Mouse (Mus musculus) lung, embryonic 16.5 days (tissue): ENCODE results near the gene Vmn1r51. TPM values are rescaled to one million over a fixed set of nuclear protein-coding genes. Genes with fewer than 3 reads are reported as not detected.
"Not testable (repeated sequence)": the region's sequence is repeated elsewhere in the genome, so short reads cannot be mapped to it uniquely, and the experiment has no call there.

ENCODE experiments used
- ATAC-seq: fragments of 200-750 bp; cut with Nextera tagmentation; 2 replicates; pipeline ENCODE4 v1.8.0; 2017; ENCODE audit warnings: low read depth, mild to moderate bottlenecking, moderate library complexity
- H3K27ac ChIP-seq: fragments of 300-500 bp; sonication (generic); 2 replicates; pipeline ENCODE4 v1.5.1; 2014; ENCODE audit warnings: mild to moderate bottlenecking, control low read depth, low read length
- H3K27me3 ChIP-seq: fragments of 300-500 bp; sonication (generic); 2 replicates; pipeline ENCODE4 v1.6.1; 2014; ENCODE audit warnings: low read depth, low read length, mixed read lengths; ENCODE audit not compliant: control insufficient read depth, insufficient read depth
- H3K36me3 ChIP-seq: fragments of 300-500 bp; sonication (generic); 2 replicates; pipeline ENCODE4 v1.6.1; 2014; ENCODE audit warnings: low read length; ENCODE audit not compliant: control insufficient read depth, insufficient read depth
- H3K4me1 ChIP-seq: fragments of 300-500 bp; sonication (generic); replicated peaks from 2 replicates; pipeline ENCODE4 v1.6.1; 2014; ENCODE audit warnings: low read length, mixed read lengths; ENCODE audit not compliant: control insufficient read depth, insufficient read depth
- H3K4me2 ChIP-seq: fragments of 300-500 bp; sonication (generic); 2 replicates; pipeline ENCODE4 v1.6.1; 2014; ENCODE audit warnings: low read depth, low read length, control low read depth
- H3K4me3 ChIP-seq: fragments of 300-500 bp; sonication (generic); 2 replicates; pipeline ENCODE4 v1.5.1; 2014; ENCODE audit warnings: mild to moderate bottlenecking, low read length, control low read depth
- H3K9ac ChIP-seq: fragments of 300-500 bp; sonication (generic); 2 replicates; pipeline ENCODE4 v1.6.1; 2014; ENCODE audit warnings: low read length, control low read depth
- H3K9me3 ChIP-seq: fragments of 300-500 bp; sonication (generic); 2 replicates; pipeline ENCODE4 v1.6.1; 2016; ENCODE audit warnings: low read length; ENCODE audit not compliant: control insufficient read depth
- WGBS: fragments of 180-500 bp; shearing (Covaris S2); extraction: QIAGEN DNeasy Blood & Tissue Kit; methylation state at CpG from one replicate; pipeline ENCODE4 v1.1.7; 2014; 5-methylcytosine and 5-hydroxymethylcytosine counted together
- polyA plus RNA-seq: library from polyadenylated mRNA; unstranded; fragments of >200 nt; fragmentation: Nextera tagmentation; extraction: Ambion mirVana; gene quantifications from 2 replicates; pipeline ENCODE4 v1.2.1, GENCODE M21; 2015

The Vmn1r51 gene
- polyA plus RNA-seq: not detected in 2 replicates

GRCm38 (mm10) chr6:90122296-90122695, at the start of gene Vmn1r51:
Gene Vmn1r51, plus strand, starts transcription at chr6:90122596.
- WGBS: 77% methylated on average over 1 of the region's 1 CpGs

GRCm38 (mm10) chr6:90078406-90078805, 44.0 kb upstream of the Vmn1r51 start, which contains the start of gene Vmn1r49:
Gene Vmn1r49, minus strand, starts transcription at chr6:90078506.
- H3K27ac ChIP-seq: no peak within 1 kb of the TSS
- H3K4me2 ChIP-seq: no peak within 1 kb of the TSS
- no peak within 1 kb of the TSS for H3K4me3 ChIP-seq
- no peaks in the 10 kb centered on the region for H3K36me3 ChIP-seq
- H3K9ac ChIP-seq: no peak within 1 kb of the TSS
- H3K4me1 ChIP-seq: no peaks in the 10 kb centered on the region
- 70% methylated on average over 4 of the region's 4 CpGs for WGBS
- no peaks in the 10 kb centered on the region for H3K27me3 ChIP-seq
- H3K9me3 ChIP-seq: no peaks in the 10 kb centered on the region
- no peak for ATAC-seq

More at GRCm38 (mm10) chr6:90122296-90122695, at the start of gene Vmn1r51:
- not testable (repeated sequence) for H3K9ac ChIP-seq, H3K27ac ChIP-seq, H3K4me1 ChIP-seq, H3K4me2 ChIP-seq, H3K4me3 ChIP-seq, ATAC-seq, H3K27me3 ChIP-seq, H3K9me3 ChIP-seq, H3K36me3 ChIP-seq

- H3K27ac ChIP-seq: no peak overlapping the region
- 88% methylated on average over 2 of the region's 2 CpGs for WGBS
- no peak for ATAC-seq
- no peaks in the 10 kb centered on the region for H3K9me3 ChIP-seq
- no peak overlapping the region for H3K4me2 ChIP-seq
- H3K36me3 ChIP-seq: no peaks in the 10 kb centered on the region
- no peak overlapping the region for H3K9ac ChIP-seq
- H3K27me3 ChIP-seq: no peaks in the 10 kb centered on the region
- no peak overlapping the region for H3K4me3 ChIP-seq
- H3K4me1 ChIP-seq: no peaks in the 10 kb centered on the region
Observed at GRCm38 (mm10) chr6:90100566-90100965, 21.8 kb upstream of the Vmn1r51 start.

GRCm38 (mm10) chr6:90101130-90101529, 21.3 kb upstream of the Vmn1r51 start, which contains the start of gene Vmn1r50:
Gene Vmn1r50, plus strand, starts transcription at chr6:90101430.
- Histone ChIP-seq H3K9ac (no peak within 1 kb of the TSS), H3K9me3 (no peaks in the 10 kb centered on the region), H3K4me1 (no peaks in the 10 kb centered on the region), H3K27ac (no peak within 1 kb of the TSS), H3K4me3 (no peak within 1 kb of the TSS), H3K4me2 (no peak within 1 kb of the TSS), H3K27me3 (no peaks in the 10 kb centered on the region), H3K36me3 (no peaks in the 10 kb centered on the region)
- WGBS: 50% methylated on average over 2 of the region's 2 CpGs
- ATAC-seq: no peak

GRCm38 (mm10) chr6:90160139-90160538, 37.7 kb downstream of the Vmn1r51 start:
- Histone ChIP-seq H3K9me3 (no peaks in the 10 kb centered on the region), H3K9ac (no peak overlapping the region), H3K36me3 (no peaks in the 10 kb centered on the region), H3K27me3 (no peaks in the 10 kb centered on the region), H3K27ac (no peak overlapping the region), H3K4me1 (no peaks in the 10 kb centered on the region), H3K4me2 (no peak overlapping the region), H3K4me3 (no peak overlapping the region)
- ATAC-seq: no peak
- 64% methylated on average over 3 of the region's 3 CpGs for whole genome bisulfite sequencing

GRCm38 (mm10) chr6:90174508-90174907, 52.1 kb downstream of the Vmn1r51 start, which contains the start of gene Vmn1r52:
Gene Vmn1r52, plus strand, starts transcription at chr6:90174808.
- ATAC-seq: no peak
- 62% methylated on average over 2 of the region's 2 CpGs for WGBS
- H3K36me3 ChIP-seq: no peaks in the 10 kb centered on the region
- no peaks in the 10 kb centered on the region for H3K27me3 ChIP-seq
- H3K4me1 ChIP-seq: no peaks in the 10 kb centered on the region
- no peaks in the 10 kb centered on the region for H3K9me3 ChIP-seq
- no peak within 1 kb of the TSS for H3K4me2 ChIP-seq
- no peak within 1 kb of the TSS for H3K27ac ChIP-seq
- no peak within 1 kb of the TSS for H3K9ac ChIP-seq
- H3K4me3 ChIP-seq: no peak within 1 kb of the TSS

Other genes starting within 250 kb of the Vmn1r51 start
- not detected in 2 replicates for gene Vmn1r42, start 246.2 kb upstream of the Vmn1r51 start, polyA plus RNA-seq
- gene Vmn1r43, start 246.2 kb upstream of the Vmn1r51 start, polyA plus RNA-seq: not detected in 2 replicates
- not detected in 2 replicates for gene Vmn1r44, start 238.9 kb upstream of the Vmn1r51 start, polyA plus RNA-seq
- not detected in 2 replicates for gene Vmn1r45, start 182.0 kb upstream of the Vmn1r51 start, polyA plus RNA-seq
- gene Vmn1r46, start 153.3 kb upstream of the Vmn1r51 start, polyA plus RNA-seq: not detected in 2 replicates
- gene Vmn1r47, start 106.4 kb upstream of the Vmn1r51 start, polyA plus RNA-seq: not detected in 2 replicates
- not detected in 2 replicates for gene Vmn1r48, start 85.8 kb upstream of the Vmn1r51 start, polyA plus RNA-seq
- gene Vmn1r49, start 44.1 kb upstream of the Vmn1r51 start, polyA plus RNA-seq: not detected in 2 replicates
- gene Vmn1r50, start 21.2 kb upstream of the Vmn1r51 start, polyA plus RNA-seq: not detected in 2 replicates
- not detected in 2 replicates for gene Vmn1r52, start 52.2 kb downstream of the Vmn1r51 start, polyA plus RNA-seq
- gene V1ra8, start 80.2 kb downstream of the Vmn1r51 start, polyA plus RNA-seq: not detected in 2 replicates
- gene Vmn1r53, start 101.8 kb downstream of the Vmn1r51 start, polyA plus RNA-seq: 0.14 TPM in 1 of 2 replicates, not detected in the other
- gene Vmn1r54, start 123.7 kb downstream of the Vmn1r51 start, polyA plus RNA-seq: not detected in 2 replicates
- gene BC048671, start 178.6 kb downstream of the Vmn1r51 start, polyA plus RNA-seq: not detected in 2 replicates
- gene Chst13, start 202.6 kb downstream of the Vmn1r51 start, polyA plus RNA-seq: 0.20 and 0.54 TPM in 2 replicates
- gene Uroc1, start 210.7 kb downstream of the Vmn1r51 start, polyA plus RNA-seq: 0.05 and 0.48 TPM in 2 replicates
- gene Zxdc, start 246.9 kb downstream of the Vmn1r51 start, polyA plus RNA-seq: 5.4 and 6.3 TPM in 2 replicates